Mouse (Mus musculus): Measurements from ENCODE around the gene Crcp.

DNA sequence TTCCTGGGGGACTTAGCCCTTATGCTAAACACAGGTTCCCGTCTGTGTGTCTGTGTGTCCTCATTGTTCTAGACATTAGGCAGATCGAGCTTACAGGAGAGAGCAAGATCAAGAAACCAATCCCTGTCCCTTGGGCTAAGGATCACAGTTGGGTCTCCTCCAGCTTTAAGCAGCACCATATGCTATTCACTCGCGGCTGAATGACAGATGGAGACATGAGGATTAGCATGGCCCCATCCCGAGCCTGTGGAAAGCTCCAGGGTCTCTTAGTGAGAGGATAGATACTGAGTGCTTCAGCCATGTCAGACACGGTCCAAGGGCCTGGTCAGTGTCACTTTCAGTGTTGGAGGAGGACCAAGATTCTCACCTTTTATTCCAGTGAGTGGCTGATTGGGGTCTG is 21.3 kb downstream of the Crcp start:
- TF ChIP-seq CTCF (IDR thresholded peaks at IDR 0.05; ENCODE audit: extremely low read depth, insufficient read depth, low read length) (no peak), POLR2A (IDR thresholded peaks at IDR 0.05; ENCODE audit: extremely low read depth, insufficient read depth, low read length) (no peak)

Measured in cortical plate, adult 2 months (tissue).